Mouse (Mus musculus): Measurements from ENCODE around the gene Col8a2. TPM values are rescaled to one million over a fixed set of nuclear protein-coding genes. Genes with fewer than 3 reads are reported as not detected.

The Col8a2 gene
- 2.9 and 3.1 TPM in 2 replicates for total RNA-seq (2021)
- long read RNA-seq, experiment 1, full-length matches to known transcripts = 3 of 3 reads
- long read RNA-seq, experiment 1, partial matches to known transcripts = 0 of 3 reads
- long read RNA-seq, experiment 1, other reads (novel, unspliced or antisense) = 0 of 3 reads
- long read RNA-seq, experiment 2, full-length matches to known transcripts = 3 of 5 reads
- long read RNA-seq, experiment 2, partial matches to known transcripts = 0 of 5 reads
- long read RNA-seq, experiment 2, other reads (novel, unspliced or antisense) = 2 of 5 reads

DNA sequence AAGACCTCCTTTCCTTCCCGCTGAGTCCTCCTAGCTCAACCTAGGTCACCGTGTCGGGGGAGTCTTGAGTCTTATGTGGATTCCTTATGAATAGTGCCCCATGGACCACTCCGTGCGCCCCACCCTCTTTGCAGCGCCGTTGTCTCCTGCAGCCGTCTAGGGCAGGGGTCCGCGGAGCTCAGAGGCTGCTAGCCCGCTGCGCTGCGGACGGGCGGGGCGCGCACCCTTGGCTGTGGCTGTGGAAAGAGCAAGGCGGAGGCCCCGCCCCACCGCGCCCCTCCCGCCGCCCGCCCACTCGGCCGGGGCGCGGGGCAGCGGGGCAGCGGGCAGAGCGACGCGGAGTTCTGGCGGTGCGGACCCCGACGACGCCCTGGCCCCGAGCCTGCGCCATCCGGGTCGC, at the start of gene Col8a2:
Col8a2 (plus strand) TSS at position 302 of the 400 bp plus-strand sequence.
- peak; percentile 30 for DNase-seq

DNA sequence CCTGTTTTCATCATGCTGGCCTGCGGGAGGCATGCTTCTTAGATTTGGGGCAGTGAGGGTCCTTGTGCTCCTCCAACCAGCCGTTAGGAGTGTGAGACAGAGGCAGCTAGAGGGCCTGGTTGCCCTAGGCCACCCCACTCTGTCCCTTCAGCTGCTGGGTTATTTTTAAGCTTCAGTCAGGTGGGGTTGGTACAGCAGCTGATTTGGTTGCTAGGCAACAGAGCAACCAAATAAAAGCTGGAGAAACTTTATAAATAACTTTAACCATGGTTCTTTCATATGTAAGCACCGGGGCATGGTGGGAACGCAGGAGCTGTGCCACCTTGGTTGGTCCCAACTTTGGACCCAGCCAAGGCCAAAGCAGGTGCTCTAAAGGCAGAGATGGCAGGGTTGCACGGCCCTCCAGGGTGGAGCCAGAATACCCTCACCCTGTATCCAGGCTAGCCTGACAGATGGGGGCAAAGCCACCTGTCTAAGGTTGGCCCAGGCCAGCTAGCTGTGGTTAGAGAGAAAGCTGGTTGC, 48.8 kb upstream of the Col8a2 start:
- DNase-seq = no peak

DNA sequence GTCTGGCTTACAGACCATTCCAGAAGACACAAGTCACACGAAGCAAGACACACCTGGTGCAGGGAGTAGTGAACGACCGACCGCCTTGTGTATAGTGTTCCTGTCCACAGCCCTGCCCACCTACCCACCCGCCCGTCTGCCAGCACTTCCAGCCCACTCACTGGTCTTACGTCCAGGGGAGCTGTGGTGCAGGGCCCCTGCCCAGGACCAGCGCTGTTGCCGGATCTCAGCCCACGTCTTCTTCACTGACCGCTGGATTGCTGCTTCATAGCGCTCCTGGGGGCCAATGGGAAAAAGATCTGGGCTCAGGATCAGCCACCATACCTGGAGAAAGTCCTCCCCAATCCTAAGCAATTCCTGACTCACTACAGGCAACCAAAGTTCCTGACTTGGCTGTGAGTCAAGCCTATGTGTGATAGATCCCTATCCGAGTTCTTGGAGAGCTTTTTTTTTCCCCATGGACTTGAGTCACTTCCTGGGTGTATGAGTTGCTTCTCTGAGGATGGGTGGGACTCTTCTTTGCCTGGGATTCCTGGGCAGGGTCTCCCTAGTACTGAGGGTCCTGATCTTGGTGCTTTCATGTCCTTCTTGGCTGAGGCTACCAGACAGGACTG, 46.6 kb upstream of the Col8a2 start:
- DNase-seq = no peak

DNA sequence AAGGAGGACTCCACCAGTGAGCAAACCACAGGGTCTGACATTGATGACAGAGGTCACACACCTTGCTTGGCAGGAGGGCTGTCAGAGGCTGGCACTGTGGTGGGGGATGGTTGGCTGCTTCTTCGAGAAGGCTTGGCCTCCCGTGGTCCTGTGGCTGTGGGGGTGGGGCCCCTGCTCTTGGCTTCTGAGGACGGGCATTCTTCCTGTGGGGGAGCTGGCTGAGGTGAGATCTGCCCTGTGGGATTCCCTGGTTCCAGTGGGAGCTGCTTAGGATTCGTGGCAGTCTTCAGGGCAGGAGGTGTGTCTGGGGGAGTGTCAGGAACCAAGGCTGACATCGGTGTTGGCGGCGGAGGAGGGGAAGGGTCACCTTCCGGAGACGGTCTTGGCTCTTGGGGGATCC, 44.6 kb upstream of the Col8a2 start:
- DNase-seq = no peak

DNA sequence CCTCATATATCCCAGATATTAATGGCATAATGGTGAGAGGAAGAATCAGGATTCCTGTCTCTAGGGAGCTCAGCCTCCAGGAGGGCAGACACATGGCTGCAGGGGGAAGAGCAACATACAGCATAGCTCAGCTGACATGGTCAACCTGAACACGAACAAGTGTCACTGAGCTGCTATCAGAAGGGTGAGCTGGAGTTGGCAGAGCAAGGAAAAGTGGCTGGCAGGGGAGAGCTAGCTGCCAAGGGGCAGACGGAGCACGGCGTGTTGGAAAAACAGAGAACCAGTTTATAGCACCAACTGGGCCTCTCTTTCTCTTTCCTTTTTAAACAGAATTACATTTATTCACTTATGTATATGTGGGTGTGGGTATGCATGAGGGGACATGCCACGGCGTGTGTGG, 44.1 kb upstream of the Col8a2 start:
- no peak for DNase-seq

DNA sequence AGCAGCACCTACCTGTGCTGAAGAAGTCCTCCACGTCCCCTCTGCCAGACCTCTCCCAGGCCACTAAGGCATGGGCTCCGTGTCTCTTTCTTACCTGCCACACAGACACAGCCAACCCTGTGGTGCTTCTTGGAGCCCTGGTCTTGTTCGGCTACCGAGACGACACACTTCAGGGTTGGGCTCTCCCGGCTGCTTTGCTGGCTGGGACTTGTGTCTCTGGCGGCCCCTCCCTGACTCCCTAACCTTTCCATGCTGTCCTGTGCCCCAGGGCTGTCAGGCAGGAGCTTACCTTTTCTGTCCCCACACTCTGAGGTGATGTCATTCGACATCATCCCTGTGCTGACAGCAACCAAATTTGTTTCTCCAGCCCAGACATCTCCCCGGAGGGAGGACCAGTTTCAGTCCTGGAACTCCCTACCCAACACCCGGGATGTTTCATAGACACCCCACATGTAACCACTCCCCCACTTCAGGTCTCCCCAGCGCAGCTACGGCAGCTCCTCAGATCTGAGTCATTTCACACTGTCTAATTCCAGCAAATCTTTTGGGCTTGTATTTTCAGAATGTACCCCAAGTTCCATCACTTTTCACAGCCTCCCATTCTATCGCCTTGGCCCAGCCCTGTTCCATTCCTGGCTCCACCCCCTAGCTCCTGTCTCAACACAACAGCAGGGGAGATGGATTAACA, 40.2 kb upstream of the Col8a2 start:
- no peak for DNase-seq

DNA sequence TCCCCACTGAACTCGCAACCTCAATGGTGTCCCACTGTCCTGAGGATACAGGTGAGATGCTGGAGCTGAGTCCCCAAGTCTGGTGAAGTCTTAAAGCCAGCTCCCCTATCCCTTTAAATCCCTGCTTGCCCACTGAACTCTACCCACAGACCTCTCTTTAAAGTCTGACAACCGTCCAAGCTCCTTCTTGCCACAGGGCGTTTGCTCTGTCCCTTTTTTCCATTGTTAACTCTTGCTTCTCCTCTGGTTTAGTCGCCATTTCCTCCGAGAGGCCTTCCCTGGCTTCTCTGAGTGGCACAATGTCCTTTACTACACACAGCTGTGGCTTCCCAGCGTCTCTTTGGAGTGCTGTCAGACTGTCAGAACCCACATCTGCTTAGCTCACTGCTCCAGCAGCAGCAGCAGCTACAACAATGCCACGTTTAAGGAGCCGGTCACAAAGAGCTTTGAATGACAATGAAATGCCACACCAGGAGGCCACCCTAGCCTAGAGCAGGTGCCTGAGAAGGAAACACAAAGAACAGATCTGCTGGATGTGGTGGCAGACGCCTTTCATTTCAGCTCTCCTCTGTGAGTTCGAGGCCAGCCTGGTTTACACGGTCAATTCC, 38.2 kb upstream of the Col8a2 start:
- DNase-seq = no peak

DNA sequence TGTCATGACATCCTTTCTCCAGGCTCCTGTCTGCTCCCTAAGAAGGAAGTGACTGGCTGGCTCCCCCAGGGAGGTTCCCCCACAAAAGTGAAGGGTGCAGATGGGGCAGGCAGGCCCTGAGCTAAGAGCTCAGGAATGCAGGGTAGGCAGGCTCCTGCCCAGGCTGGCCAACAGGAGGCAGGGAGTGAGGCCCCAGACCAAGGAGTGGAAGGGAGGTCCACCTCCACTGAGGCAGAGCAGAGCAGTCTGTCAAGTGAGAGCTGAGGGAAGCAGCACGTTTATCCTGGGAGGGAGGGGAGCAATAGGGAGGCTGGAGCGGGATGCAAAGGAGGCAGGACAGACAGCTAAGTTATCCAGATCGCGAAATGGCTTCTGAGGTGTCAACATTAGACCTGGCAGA, 35.9 kb upstream of the Col8a2 start:
- no peak for DNase-seq

DNA sequence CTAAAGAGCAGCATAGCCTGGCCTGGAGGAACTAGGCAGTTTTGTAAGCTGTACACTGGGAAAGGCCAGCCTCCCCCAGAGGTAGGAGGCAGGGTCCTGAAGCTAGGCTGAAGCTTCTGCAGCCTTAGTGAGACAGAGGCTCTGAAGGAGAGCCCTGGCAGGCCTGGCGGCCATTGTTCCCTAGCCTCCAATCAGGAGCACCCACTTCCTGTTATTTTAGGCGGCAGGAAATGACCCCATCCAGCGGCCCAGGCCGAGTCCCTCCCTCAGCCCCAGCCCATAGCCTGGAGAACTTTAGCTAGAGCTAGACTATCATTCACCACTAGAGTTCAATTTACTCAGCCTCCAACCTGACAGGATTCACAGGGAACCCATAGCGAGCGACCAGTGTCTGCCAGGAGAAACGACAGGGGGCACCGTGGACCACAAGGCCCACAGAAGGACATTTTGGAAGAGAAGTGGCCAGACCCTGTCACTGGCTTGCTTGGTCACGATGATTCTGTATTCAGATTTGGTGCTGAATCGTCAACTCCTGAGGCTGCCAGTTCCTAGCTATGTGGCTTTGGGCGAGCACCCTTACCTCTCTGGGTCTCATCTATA, 34.8 kb upstream of the Col8a2 start:
- DNase-seq = peak; percentile 62

DNA sequence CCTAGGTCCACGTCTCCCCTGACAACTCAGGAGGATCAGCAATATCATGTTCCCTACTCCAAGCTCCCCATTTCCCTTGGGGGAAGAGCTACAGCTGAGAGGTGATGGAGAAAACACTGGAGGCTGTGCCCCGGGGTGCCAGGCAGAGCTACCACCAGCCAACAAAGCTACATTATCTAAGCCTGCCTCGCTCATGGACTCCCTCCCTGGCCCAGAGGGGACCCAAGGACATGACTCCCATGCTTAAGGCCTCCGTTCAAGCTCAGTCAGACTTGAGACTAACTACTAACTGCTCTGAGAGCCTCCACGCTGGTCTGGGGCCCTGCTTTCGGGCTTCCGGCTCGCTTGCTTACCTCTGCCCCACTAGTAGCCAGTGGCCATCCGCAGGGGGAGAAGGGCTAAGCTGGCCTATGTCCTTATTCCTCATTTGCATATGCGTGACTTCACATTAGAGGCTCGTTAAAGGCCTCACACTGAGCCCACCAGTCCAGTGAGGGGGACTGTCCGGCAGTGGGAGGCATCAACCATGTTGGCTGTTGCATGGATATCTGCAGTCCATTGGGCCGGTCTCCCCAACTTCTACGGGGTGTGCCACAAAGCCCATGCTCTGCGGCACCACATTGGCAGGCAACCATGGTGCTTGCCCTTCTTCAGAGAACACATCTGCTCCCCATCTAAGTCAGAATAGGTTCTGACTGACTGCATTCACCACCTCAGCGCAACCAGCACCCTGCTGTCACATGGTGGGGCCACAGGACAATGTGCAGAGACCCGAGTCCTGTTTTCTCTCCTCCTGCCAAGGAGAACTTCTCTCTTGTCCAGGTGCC, 34.0 kb upstream of the Col8a2 start:
- no peak for DNase-seq

DNA sequence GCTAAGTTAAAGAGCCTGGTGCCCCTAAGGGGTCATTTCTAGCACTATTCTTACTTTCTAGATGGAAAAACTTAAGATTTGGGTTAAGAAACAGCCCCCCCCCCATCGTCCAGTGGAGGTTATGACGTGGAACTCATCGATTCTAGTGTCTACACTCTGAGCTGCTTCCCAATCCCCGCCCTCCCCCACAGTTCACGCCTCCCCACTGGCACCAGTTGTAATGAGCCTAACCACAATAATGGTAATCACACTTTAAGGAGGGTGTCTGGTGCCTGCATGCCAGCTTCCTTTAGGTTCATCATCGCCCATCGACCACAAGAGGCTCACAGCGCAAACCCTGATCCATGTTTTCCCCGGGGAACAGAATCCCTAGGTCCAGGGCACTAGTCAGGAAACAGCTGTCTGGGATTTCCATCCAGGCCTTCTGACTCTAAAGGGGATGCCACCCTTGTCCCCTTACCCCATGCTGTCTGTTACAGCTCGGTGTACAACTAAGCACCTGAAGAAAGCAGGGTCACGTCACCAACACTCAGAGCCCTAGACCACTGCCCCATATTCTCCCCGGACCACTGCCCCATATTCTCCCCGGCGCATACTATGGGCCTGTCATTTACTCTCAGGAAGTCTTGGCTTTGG, 32.8 kb upstream of the Col8a2 start:
- DNase-seq = no peak

DNA sequence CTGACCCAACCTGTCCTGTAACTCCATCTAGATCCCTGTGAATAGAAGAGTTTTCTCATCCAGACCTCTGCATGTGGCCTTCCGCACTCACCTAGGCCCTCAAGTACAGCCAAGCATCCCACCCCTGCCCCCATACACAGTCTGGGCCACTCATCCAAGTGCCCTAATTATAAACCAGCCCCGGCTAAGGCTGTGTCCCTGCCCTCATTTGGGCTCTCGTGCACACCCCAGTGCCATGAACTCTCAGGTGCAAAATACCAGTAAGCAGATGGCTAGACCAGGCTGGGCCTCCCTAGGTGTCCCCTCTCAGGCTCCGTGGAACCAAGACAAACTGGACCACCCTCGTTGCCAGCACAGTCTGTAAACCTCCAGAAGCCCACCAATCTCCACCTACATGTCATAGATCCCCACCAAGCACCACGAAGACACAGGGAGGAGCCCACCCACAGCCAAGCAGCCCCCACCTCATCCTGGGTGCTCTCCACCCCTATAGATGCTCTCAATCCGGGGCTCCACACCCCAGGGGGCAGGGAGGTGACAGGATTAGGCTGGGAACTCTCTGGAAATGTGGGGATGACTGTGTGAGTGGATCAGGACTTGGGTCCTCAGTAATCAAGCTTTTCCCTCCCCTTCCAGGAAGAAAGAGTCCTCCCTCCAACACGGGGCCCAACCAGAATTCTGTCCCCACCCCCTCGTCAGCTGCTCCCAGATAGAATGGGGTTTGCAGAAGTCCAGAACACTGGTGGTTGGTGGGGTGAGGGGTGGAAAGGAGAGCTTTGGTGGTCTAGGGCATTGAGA, 32.1 kb upstream of the Col8a2 start:
- DNase-seq = peak; percentile 60

DNA sequence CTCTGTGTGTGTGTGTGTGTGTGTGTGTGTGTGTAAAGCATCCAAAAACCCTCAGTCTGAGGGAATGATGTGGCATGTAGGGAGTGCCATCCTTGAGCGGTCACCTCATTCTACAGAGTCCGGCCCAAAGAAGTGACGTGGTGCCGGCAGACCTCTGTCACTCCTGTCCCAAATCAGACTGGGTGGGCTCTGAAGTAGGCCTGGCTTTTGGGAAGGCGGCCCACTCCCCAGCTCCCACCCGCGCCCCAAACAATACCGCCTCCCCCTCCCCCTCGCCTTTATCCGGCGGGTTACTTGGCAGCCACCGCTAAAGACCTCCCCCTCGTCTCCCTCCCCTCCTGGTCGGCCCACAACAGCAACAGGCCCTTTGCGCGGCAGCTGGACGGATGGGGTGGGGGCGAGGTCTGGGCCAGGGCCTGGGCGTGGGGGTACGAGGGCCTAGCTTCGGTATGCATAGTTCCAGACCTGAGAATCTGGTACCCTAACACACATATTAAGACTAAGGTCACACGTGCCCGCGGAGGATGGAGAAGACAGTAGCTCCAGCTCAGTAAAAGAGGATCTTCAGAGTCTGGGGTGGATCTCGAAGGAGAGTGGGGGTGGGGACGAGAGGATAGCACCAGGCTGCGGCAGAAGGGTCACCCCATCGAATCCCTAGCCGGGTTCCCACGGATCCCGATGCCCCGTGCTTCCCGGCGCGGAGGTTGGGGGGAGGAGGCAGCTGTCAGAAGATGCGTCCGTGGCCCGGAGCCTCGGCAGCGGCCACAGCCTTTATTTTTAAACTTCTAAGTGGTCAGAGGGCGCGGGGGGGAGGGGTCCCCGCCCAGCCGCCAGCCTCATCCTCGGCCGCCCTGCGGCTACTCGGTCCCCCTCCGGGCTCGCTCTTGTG, 31.2 kb upstream of the Col8a2 start:
- DNase-seq = peak; percentile 47

DNA sequence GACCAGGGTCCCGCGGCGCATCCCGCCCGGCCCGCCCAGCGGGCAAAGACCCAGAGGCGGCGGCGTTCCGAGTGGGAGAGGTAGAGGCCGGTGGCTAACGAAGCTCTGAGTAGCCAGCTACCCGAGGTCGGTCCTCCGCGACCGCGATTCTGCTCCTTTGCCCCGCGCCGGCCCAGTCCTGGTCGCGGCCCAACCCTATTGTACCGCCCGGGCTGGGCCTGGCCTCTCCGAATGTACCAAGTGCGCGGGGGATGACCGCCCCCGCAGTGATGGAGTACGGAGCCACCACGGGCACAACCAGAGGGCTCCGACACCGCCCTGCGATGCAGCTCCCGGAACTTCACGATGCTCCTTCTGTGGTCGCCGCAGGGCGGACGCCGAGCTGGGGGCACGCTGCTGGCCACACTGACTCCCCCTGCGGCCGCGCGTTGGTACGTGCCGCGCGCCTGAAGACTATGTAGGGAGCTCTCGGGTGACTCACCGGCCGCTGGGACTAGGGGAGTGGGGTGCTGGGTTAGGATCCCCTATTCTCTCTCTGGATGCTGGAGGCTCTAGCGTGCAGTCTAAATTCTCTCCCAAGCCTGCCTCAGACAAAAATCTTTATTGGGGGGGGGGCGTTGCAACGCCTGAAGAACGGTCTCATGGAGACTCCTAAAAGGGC, 30.3 kb upstream of the Col8a2 start, which contains the start of gene Map7d1:
Map7d1 (minus strand) TSS at position 213 of the 661 bp plus-strand sequence.
- peak; percentile 92 for DNase-seq

DNA sequence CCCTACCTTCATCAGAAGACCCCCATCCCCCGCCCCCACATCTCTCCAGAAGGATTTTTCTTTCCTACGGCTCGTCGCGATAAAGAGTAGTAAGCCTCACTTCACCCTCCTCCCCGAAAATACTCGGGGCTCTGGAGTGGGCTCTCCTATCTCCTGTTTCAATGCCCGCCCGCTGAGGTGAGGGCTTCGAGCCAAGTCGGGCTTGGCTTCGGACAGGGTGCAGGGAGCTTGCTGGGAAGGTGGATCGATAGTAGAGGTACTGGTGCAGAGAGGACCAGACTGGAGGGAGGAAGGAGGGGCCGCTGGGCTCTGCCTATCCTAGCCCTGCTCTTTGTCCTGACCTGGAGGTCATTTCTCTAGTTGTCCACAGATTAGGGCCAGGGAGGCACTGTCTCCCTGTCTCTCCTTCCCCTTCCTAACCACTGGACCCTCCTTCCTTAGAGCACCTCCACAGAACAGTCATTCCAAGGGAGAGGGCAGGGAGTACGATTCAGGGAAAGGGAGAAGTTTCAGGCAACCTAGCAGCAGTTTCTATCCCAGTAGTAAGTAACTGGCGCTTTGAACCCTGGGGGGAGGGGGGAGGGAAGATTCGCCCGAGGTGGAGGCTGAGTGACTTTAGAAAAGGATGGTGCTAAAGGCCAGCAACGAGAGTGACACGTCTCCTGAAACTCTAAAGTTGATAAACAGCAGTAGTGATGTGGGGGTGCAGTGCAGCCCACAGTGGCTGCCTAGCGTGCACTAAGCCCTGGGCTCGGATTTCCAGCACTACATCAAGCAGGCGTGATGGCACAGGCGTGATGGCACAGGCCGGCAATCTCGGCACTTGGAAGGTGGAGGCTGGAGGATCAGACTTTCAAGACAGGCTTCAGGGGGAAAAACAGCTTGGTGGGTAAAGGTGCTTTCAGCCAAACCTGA, 29.4 kb upstream of the Col8a2 start:
- DNase-seq = peak; percentile 59

DNA sequence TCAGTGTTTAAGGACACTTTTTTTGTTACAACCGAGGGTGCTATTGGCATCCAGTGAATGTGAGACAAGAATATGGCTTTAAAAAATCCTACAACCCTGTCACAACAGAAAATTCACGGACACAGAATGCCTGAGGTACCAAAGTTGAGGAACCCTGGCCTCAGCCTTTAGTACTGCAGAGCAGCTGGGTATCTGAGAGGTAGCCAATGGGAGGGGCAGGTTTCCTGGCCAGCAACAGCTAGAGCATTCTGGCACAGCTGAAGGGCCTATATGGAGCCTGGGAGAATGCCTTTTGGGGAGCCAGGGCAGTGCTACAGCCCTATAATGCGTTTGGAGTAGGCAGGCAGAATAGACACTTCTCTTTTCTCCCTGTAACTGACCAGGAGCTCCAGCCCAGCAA, 27.5 kb upstream of the Col8a2 start:
- peak; percentile 18 for DNase-seq

DNA sequence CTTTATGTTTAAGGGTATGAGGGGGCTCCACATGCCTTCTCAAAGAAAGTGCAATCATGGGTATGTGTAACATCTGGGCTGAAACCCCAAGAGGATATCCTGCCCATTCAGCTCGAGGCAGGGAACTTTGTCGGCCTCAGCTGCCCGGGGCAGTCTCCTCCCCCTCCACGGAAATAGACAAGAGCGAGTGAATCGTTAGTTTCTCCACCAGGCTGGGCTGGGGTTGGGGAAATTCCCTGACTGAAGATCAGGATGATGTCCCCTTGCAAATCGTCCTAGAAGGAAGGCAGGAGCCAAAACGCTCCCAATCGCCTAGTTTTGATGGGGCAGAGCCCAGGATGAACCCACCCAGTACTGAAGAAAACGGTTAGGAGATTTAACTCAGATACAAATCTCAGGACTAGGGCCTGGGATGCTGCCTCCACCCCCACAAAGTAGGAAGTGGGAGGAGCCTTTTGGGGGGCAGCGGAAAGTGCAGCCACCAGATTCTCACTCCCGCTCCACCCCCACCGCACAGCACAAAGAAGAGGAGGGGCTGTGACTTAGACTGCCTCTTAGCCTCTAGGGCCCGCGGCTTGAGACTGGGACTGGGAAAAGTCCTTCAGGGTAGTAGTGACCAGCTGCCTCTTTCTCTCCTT, 27.0 kb upstream of the Col8a2 start:
- DNase-seq = peak; percentile 83

Measured in adrenal gland, postnatal 14 days (tissue).